ENCODE assay signal across 8 mouse cellular contexts in the genomic region with DNA sequence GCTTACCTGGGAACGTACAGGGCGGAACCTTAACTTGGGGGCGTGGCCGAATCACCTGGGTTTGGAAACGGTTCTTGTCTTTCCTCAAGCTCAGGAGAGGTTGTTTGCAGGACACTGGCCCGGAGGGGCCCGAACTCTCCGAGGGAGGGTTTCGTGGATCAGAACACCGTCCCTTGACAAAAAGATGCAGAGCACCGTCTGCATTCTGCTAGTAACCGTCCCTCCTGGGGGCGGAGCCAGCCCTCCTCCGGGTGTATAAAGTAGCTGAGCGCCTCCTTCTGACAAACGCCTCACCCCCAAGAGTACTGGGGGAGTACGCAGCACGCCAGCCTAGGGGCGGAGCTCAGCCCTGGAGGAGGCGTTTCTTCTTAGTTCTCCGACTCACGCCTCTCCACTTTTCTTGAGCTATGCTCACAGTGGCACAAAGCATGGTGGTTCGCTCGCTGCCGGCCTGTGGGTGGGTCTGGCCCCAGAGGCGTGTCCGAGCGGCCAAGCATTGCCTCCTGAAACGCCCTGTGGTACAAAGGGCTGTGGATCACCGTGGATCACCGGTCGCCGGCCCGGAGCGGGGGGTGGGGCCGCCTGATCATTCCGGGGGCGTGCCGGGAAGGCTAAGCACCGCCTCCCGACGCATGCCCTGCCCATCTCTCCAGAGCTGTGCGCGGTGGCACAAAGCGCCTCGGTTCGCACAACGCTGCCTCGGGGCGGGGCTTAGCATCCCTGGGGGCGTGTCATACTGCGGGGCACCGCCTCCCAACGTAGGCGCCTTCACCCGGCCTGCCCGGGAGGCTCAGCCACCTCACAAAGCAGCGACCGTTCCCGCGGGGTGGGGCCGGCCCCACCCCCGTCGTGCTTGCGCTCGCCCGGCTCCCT. TPM values are rescaled to one million over a fixed set of nuclear protein-coding genes. Genes with fewer than 3 reads are reported as not detected.
DNase-seq lines count a peak whose midpoint lies in the region; ATAC-seq and TF ChIP-seq lines count a peak whose summit lies in the region.

No protein-coding gene starts in this region.

- peak overlapping the region; percentile 70 for H3K4me2 ChIP-seq in embryonic facial prominence, embryonic 15.5 days (replicated peaks)
- H3K4me2 ChIP-seq in limb, embryonic 14.5 days (replicated peaks; ENCODE audit: low read depth, low read length, severe bottlenecking), result peak overlapping the region; percentile 50
- H3K4me2 ChIP-seq in midbrain, postnatal 0 days (ENCODE audit: low read depth, low read length, poor library complexity, severe bottlenecking), result peak overlapping the region; percentile 71

- TF ChIP-seq POLR2A in bone marrow, adult 2 months (IDR thresholded peaks at IDR 0.05; ENCODE audit: borderline replicate concordance, control insufficient read depth, low read depth, low read length), result peak; percentile 22; the same call in 1 of the 2 replicates
- peak; percentile 37; the same call in 1 of the 2 replicates for TF ChIP-seq POLR2A in limb, embryonic 14.5 days (IDR thresholded peaks at IDR 0.05; ENCODE audit: borderline replicate concordance, extremely low read depth, insufficient read depth, insufficient read length)

- peak; percentile 95 for ATAC-seq in embryonic facial prominence, embryonic 15.5 days (ENCODE audit: insufficient number of reproducible peaks, low FRiP score, low TSS enrichment, low read depth)
- ATAC-seq in limb, embryonic 14.5 days (ENCODE audit: low FRiP score, low read depth), result peak; percentile 93
- peak; percentile 94 for ATAC-seq in midbrain, postnatal 0 days (ENCODE audit: low FRiP score)

- TF ChIP-seq CTCF in bone marrow, adult 2 months (IDR thresholded peaks at IDR 0.05; ENCODE audit: control insufficient read depth, insufficient read depth, low read length), result peak; percentile 59; the same call in 1 of the 2 replicates
- peak; percentile 69 for TF ChIP-seq CTCF in midbrain, postnatal 0 days (IDR thresholded peaks at IDR 0.05)

- H3K9ac ChIP-seq in embryonic facial prominence, embryonic 15.5 days, result peak overlapping the region; percentile 57
- H3K9ac ChIP-seq in limb, embryonic 14.5 days (ENCODE audit: low read depth, low read length, severe bottlenecking), result peak overlapping the region; percentile 41
- peak overlapping the region; percentile 95 for H3K9ac ChIP-seq in midbrain, postnatal 0 days (replicated peaks; ENCODE audit: low read length, poor library complexity, severe bottlenecking)

- WGBS in bone marrow, adult 2 months, result under 1% methylated on average over 67 of the region's 67 CpGs
- under 1% methylated on average over 67 of the region's 67 CpGs for WGBS in embryonic facial prominence, embryonic 15.5 days
- under 1% methylated on average over 45 of the region's 67 CpGs for WGBS in limb, embryonic 14.5 days
- WGBS in midbrain, postnatal 0 days, result under 1% methylated on average over 60 of the region's 67 CpGs

- H3K4me3 ChIP-seq in bone marrow, adult 2 months (replicated peaks; ENCODE audit: control insufficient read depth, low read depth, low read length), result peak overlapping the region; percentile 96
- peak overlapping the region; percentile 85 for H3K4me3 ChIP-seq in embryonic facial prominence, embryonic 15.5 days (replicated peaks)
- peak overlapping the region; percentile 88 for H3K4me3 ChIP-seq in limb, embryonic 14.5 days (replicated peaks; ENCODE audit: low read length)
- peak overlapping the region; percentile 79 for H3K4me3 ChIP-seq in midbrain, postnatal 0 days (ENCODE audit: low read depth, low read length)

- H3K27me3 ChIP-seq in embryonic facial prominence, embryonic 15.5 days, result no peaks in the 10 kb centered on the region
- no peaks in the 10 kb centered on the region for H3K27me3 ChIP-seq in limb, embryonic 14.5 days (ENCODE audit: control insufficient read depth, insufficient read depth, low read length)
- no peaks in the 10 kb centered on the region for H3K27me3 ChIP-seq in midbrain, postnatal 0 days (ENCODE audit: insufficient read depth, low read length)

- H3K27ac ChIP-seq in bone marrow, adult 2 months (ENCODE audit: control insufficient read depth, insufficient read depth, low read depth, low read length, poor library complexity), result peak overlapping the region; percentile 84
- peak overlapping the region; percentile 97 for H3K27ac ChIP-seq in embryonic facial prominence, embryonic 15.5 days (replicated peaks)
- peak overlapping the region; percentile 99 for H3K27ac ChIP-seq in limb, embryonic 14.5 days (replicated peaks; ENCODE audit: low read depth, low read length)
- H3K27ac ChIP-seq in midbrain, postnatal 0 days (ENCODE audit: low read depth, low read length), result peak overlapping the region; percentile 96

- H3K4me1 ChIP-seq in bone marrow, adult 2 months (ENCODE audit: control insufficient read depth, insufficient read depth, low read length), result no peaks in the 10 kb centered on the region
- H3K4me1 ChIP-seq in embryonic facial prominence, embryonic 15.5 days, result peaks cover 33% of the 10 kb centered on the region
- H3K4me1 ChIP-seq in limb, embryonic 14.5 days (ENCODE audit: control insufficient read depth, insufficient read depth, low read length), result peaks cover 21% of the 10 kb centered on the region
- peaks cover 6% of the 10 kb centered on the region for H3K4me1 ChIP-seq in midbrain, postnatal 0 days (ENCODE audit: insufficient read depth, low read length)

- H3K36me3 ChIP-seq in embryonic facial prominence, embryonic 15.5 days, result peaks cover 11% of the 10 kb centered on the region
- peaks cover 14% of the 10 kb centered on the region; the same call in 1 of the 2 replicates for H3K36me3 ChIP-seq in limb, embryonic 14.5 days (ENCODE audit: control insufficient read depth, insufficient read depth, low read length)
- peaks cover 3% of the 10 kb centered on the region; the same call in 1 of the 2 replicates for H3K36me3 ChIP-seq in midbrain, postnatal 0 days (ENCODE audit: insufficient read depth, low read length)

- DNase-seq in 416B (ENCODE audit: low read depth), result peak; percentile 99
- DNase-seq in heart, adult 8-10 months (ENCODE audit: low spot score), result peak; percentile 99
- DNase-seq in kidney, adult 9 months, result peak; percentile 99
- peak; percentile 99 for DNase-seq in limb, embryonic 14.5 days (ENCODE audit: low spot score)
- DNase-seq in midbrain, postnatal 0 days (ENCODE audit: low spot score), result peak; percentile 98
- DNase-seq in spleen, postnatal 14 days (ENCODE audit: low spot score in 2 of 2), result peak; percentile 100

- H3K9me3 ChIP-seq in embryonic facial prominence, embryonic 15.5 days (replicated peaks), result no peaks in the 10 kb centered on the region
- H3K9me3 ChIP-seq in limb, embryonic 14.5 days (ENCODE audit: control insufficient read depth, low read length), result no peaks in the 10 kb centered on the region
- H3K9me3 ChIP-seq in midbrain, postnatal 0 days (ENCODE audit: low read length), result no peaks in the 10 kb centered on the region

RNA-seq across cellular contexts. Expression of gene Carm1, which starts 0.5 kb away (rescaled TPM):
- 29.7 and 37.6 TPM in 2 replicates for polyA plus RNA-seq in bone marrow, adult 2 months (2011; ENCODE audit: insufficient read depth, insufficient read length, low replicate concordance, missing spikeins)
- 56.5 and 61.5 TPM in 2 replicates for polyA plus RNA-seq in embryonic facial prominence, embryonic 15.5 days (2015; fragmentation: Nextera tagmentation; extraction: Ambion mirVana)
- 10 to 100 TPM; 70.9 to 75.8 (median 73.3) TPM for total RNA-seq in heart, adult 8-10 months (2022)
- 171 and 242 TPM in 2 replicates for polyA plus RNA-seq in limb, embryonic 14.5 days (2012; rRNA removed)
- polyA plus RNA-seq in limb, embryonic 14.5 days (2014; fragmentation: Nextera tagmentation; extraction: Ambion mirVana), result 71.5 and 80.3 TPM in 2 replicates
- 85.3 and 97.4 TPM in 2 replicates for total RNA-seq in midbrain, postnatal 0 days (2014; rRNA removed)
- polyA plus RNA-seq in midbrain, postnatal 0 days (2015; fragmentation: Nextera tagmentation; extraction: Ambion mirVana), result 23.0 and 27.3 TPM in 2 replicates

RNA-seq across cellular contexts. Expression of gene AB124611, which starts 20.2 kb away (rescaled TPM):
- polyA plus RNA-seq in bone marrow, adult 2 months (2011; ENCODE audit: insufficient read depth, insufficient read length, low replicate concordance, missing spikeins), result 53.1 and 110 TPM in 2 replicates
- polyA plus RNA-seq in embryonic facial prominence, embryonic 15.5 days (2015; fragmentation: Nextera tagmentation; extraction: Ambion mirVana), result 5.1 and 6.9 TPM in 2 replicates
- total RNA-seq in heart, adult 8-10 months (2022), result 1 to 10 TPM in 1 of 4 experiments, under 1 TPM in 3; 0.37 to 2.2 (median 0.63) TPM
- 2.3 and 2.5 TPM in 2 replicates for polyA plus RNA-seq in limb, embryonic 14.5 days (2012; rRNA removed)
- 2.9 and 3.3 TPM in 2 replicates for polyA plus RNA-seq in limb, embryonic 14.5 days (2014; fragmentation: Nextera tagmentation; extraction: Ambion mirVana)
- 1.4 and 1.7 TPM in 2 replicates for total RNA-seq in midbrain, postnatal 0 days (2014; rRNA removed)
- polyA plus RNA-seq in midbrain, postnatal 0 days (2015; fragmentation: Nextera tagmentation; extraction: Ambion mirVana), result 0.68 and 0.98 TPM in 2 replicates

RNA-seq across cellular contexts. Expression of gene Tmed1, which starts 36.1 kb away (rescaled TPM):
- polyA plus RNA-seq in bone marrow, adult 2 months (2011; ENCODE audit: insufficient read depth, insufficient read length, low replicate concordance, missing spikeins), result 6.7 and 7.6 TPM in 2 replicates
- polyA plus RNA-seq in embryonic facial prominence, embryonic 15.5 days (2015; fragmentation: Nextera tagmentation; extraction: Ambion mirVana), result 113 and 123 TPM in 2 replicates
- total RNA-seq in heart, adult 8-10 months (2022), result 10 to 100 TPM; 46.5 to 51.3 (median 48.9) TPM
- 96.0 and 101 TPM in 2 replicates for polyA plus RNA-seq in limb, embryonic 14.5 days (2012; rRNA removed)
- polyA plus RNA-seq in limb, embryonic 14.5 days (2014; fragmentation: Nextera tagmentation; extraction: Ambion mirVana), result 116 and 119 TPM in 2 replicates
- total RNA-seq in midbrain, postnatal 0 days (2014; rRNA removed), result 42.5 and 46.0 TPM in 2 replicates
- polyA plus RNA-seq in midbrain, postnatal 0 days (2015; fragmentation: Nextera tagmentation; extraction: Ambion mirVana), result 51.1 and 64.7 TPM in 2 replicates

RNA-seq across cellular contexts. Expression of gene Timm29, which starts 46.4 kb away (rescaled TPM):
- 10.4 and 11.6 TPM in 2 replicates for polyA plus RNA-seq in bone marrow, adult 2 months (2011; ENCODE audit: insufficient read depth, insufficient read length, low replicate concordance, missing spikeins)
- polyA plus RNA-seq in embryonic facial prominence, embryonic 15.5 days (2015; fragmentation: Nextera tagmentation; extraction: Ambion mirVana), result 34.6 and 35.4 TPM in 2 replicates
- total RNA-seq in heart, adult 8-10 months (2022), result 10 to 100 TPM; 61.0 to 67.1 (median 66.5) TPM
- polyA plus RNA-seq in limb, embryonic 14.5 days (2012; rRNA removed), result 35.5 and 40.8 TPM in 2 replicates
- polyA plus RNA-seq in limb, embryonic 14.5 days (2014; fragmentation: Nextera tagmentation; extraction: Ambion mirVana), result 39.8 and 43.0 TPM in 2 replicates
- 74.6 and 85.9 TPM in 2 replicates for total RNA-seq in midbrain, postnatal 0 days (2014; rRNA removed)
- polyA plus RNA-seq in midbrain, postnatal 0 days (2015; fragmentation: Nextera tagmentation; extraction: Ambion mirVana), result 61.8 and 62.1 TPM in 2 replicates

RNA-seq across cellular contexts. Expression of gene Yipf2, which starts 46.5 kb away (rescaled TPM):
- polyA plus RNA-seq in bone marrow, adult 2 months (2011; ENCODE audit: insufficient read depth, insufficient read length, low replicate concordance, missing spikeins), result 4.8 and 5.0 TPM in 2 replicates
- 28.1 and 29.2 TPM in 2 replicates for polyA plus RNA-seq in embryonic facial prominence, embryonic 15.5 days (2015; fragmentation: Nextera tagmentation; extraction: Ambion mirVana)
- total RNA-seq in heart, adult 8-10 months (2022), result 1 to 10 TPM; 7.3 to 8.6 (median 7.9) TPM
- 19.6 and 24.0 TPM in 2 replicates for polyA plus RNA-seq in limb, embryonic 14.5 days (2012; rRNA removed)
- 18.1 and 23.6 TPM in 2 replicates for polyA plus RNA-seq in limb, embryonic 14.5 days (2014; fragmentation: Nextera tagmentation; extraction: Ambion mirVana)
- total RNA-seq in midbrain, postnatal 0 days (2014; rRNA removed), result 19.1 and 21.7 TPM in 2 replicates
- polyA plus RNA-seq in midbrain, postnatal 0 days (2015; fragmentation: Nextera tagmentation; extraction: Ambion mirVana), result 17.0 and 19.5 TPM in 2 replicates

Comparison
In these comparisons a context has a peak if more than half of its experiments do, and no peak if none do; other contexts are left out.
1. Peak in every context shown above with its lines: DNase-seq, ATAC-seq, H3K4me3 ChIP-seq and H3K27ac ChIP-seq.
2. H3K9ac ChIP-seq: peak in every context shown above with its lines; median percentile 95 in midbrain, postnatal 0 days; 57 in embryonic facial prominence, embryonic 15.5 days; 41 in limb, embryonic 14.5 days.